Mouse (Mus musculus) NIH3T3 (cell line): ENCODE measurements around the gene Paxbp1.
"Not testable (repeated sequence)": the region's sequence is repeated elsewhere in the genome, so short reads cannot be mapped to it uniquely, and the experiment has no call there.

Experiments
- DNase-seq: peaks from one replicate; pipeline ENCODE4 v3.0.0-alpha.2; 2012; ENCODE audit warnings: low read depth

The Paxbp1 gene

DNA sequence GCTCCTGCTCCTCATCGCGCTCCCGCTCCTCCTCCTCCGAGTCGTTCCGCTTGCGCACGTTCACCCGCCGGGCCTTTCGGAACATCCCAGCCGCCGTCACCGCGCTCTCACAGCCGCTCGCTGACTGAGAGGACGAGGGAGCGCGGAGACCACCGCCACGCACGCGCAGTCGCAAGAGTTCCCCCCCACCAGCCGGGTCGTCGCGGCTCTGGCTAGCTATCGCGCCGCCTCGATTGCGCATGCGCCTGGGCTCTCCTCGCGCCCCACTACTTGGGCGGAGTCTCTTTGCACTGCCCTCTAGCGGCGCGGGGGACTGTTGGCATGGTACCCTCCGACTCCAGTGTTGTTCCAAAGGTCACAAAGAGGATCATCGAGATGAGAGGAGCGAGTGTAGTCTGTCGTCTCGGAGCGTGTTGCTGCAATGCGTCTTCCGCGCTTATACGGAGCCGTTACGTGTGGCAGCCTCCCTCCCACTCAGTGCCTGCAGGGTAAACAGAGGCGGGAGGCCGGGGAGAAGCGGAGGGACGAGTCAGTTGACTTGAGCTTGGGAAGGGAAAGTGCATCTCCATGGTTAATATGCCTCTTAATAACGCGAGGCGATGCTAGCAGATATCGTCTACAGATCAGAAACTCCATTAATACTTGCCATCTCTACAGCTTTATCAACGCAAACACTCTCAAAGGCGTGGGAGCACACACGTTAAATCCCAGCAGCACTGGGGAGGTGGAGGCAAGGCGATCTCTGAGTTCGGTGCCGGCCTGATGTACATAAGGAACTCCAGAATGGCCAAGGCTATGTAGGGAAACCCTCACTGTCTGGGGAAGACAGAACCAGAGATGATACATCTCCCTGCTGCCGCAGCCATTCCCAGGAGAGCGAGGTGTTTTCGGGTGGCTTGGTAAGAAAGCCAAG lies at the start of gene Paxbp1:
TSS of gene Paxbp1 (minus strand) at position 274 of the 913 bp plus-strand sequence.
- peak; percentile 98 for DNase-seq

DNA sequence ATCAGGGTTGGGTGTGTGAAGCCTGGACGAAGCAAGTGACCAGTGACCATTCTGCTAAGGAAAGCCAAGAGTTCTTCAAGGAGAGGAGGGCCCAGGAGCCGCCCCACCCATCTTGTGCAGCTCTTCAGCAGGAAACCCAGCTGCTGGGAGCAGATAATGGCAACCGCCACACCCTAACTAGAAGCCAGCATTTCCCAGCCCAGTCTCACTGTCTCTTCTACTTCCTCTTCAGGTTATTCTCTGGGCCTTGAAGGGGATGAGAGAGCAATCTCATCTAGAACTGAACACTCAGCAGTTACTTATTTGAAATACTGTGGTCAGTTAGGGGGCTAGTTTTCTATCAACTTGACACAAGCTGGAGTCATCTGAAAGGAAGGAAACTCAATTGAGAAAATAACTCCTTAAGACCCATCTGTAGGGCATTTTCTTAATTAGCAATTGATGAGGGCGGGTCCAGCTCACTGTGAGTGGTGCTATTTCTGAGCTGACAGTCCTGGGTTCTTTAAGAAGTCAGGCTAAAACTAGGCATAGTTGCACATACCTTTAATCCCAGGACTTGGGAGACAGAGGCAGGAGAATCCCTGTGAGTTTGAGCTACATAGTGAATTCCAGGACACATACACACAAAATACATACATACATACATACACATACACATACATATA lies 42.4 kb upstream of the Paxbp1 start:
- DNase-seq: no peak

DNA sequence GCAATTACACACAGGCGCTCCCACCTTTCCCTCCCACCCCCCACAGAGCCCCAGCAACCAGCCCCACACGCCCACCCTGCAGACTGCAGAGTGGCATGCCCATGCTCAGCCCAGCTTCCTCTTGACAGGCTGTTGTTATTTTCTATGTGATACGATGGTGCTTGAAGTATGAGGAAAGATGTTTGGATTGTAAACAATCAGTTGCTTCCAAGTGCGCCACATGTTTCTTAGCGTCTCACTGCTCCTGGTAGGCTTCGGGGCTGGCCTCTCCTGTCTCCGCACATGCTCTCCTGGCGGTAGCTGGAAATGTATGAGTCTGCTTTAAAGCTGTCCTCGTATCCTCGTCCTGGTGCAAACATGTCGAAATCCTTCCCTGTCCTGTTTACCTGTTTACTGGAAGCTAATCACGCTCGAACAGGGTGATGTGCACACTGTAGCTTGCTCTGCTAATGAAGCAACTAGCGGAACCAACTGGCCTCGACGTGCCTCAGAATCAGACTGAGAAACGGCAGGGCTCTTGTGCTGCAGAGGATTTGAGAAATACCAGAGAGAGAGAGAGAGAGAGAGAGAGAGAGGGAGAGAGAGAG lies 41.0 kb upstream of the Paxbp1 start:
- no peak for DNase-seq

DNA sequence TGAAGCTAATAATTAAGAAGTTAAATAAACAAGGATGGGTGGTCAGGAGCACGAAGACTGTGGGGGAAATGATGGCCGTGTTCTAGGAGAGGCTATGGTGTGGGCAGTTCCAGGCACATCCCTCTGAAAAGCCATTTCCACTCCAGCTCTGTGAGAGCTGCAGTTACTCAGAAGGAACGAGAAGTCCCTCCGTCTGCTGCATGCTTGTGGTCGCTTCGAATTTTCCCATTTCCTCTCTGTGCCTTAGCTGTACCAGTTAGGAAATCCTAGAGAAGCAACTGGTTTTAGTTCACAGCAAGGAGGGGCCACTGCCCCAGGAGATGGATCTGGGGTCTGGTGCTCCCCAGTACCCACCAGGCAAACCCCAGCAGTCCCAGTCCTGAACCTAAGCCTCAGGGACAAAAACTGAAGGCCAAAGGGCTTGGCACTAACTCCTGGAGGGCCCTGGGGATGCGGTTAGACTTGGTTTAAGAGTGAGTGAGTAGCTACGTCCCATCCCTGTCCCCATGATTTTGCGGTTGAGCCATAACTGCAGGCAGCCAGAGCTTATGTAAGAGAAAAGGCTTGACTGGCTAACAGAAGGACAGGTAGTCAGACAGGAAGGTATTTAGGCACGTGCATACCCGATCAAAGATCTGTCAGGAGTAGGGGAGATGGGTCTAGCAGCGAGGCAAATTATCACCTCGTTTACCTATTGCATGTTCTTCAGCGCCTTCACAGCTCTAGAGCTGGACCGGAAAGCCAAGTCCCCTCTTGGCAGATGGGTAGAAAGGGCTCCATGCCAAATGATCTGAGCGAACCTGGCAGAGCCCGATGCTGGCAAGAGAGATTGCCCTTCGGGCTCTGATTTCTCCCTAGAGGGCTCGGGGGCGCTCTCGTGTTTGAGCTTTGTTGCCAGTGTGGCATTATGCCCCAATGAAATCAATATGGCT lies 40.2 kb upstream of the Paxbp1 start:
- DNase-seq: no peak

DNA sequence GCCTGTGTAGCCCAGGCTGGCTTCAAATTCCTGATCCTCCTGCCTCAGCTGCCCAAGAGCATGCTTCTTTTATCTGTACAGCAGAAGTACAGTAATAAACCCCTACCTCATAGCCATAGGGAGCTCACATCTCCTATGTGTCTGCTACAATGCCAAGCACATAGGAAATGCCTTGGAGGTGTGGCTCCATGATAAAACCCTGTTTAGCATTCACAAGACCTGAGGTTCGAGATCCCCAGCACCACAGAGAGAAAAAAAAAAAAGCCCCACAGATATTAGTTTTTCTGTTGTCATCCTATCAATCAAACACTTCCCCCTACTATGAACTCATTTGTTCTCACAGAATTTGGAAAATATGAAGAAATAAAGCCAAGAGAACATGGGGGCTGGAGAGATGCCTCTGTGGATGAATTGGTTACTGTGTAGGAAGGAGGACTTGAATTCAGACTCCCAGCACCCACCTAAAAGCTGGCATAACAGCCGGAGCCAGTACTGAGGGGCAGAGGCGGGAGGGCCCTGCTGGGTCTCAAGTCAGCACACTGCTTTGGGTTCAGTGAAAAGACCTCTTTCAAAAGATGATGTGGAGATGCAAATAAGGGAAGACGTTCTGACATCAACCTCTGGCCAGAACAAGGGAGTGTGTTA lies 38.8 kb upstream of the Paxbp1 start:
- DNase-seq: no peak

DNA sequence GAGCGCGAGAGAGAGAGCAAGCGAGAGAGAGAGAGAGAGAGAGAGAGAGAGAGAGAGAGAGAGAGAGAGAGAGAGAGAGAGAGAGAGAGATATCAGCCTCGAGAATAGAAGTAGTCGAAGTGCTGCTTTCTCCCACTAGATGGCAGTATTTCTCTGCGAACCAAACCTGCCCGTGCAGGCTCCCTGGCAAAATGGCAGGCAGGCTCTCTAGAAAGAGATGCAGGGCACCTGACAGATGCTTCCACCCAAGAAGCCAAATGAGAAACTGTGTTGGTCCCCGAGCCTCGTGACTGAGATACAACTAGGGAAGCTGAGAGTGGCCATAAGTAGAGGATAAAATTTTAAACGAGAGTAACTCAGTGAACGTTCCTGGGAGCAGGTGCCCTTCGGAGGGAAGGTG lies 37.2 kb upstream of the Paxbp1 start:
- peak; percentile 80 for DNase-seq

DNA sequence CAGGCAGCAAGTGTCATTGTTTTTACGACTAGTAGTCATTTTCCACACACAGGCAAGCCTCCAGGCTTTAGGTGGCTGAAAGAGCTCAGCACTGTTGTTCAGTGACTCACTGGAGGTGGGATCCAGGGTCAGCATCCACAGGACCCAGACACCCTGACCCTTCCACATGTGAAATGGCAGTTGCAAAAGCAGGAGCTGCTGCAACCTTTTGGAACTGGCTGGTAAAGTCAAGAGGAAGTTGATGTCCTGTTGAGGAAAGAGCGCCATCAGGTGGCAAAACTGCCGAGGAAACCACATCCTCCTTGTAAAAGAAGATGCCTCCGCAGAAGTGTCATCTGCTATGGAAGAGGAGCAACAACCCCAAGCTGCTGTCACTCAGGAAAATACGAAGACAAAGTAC lies 31.8 kb upstream of the Paxbp1 start:
- peak; percentile 11 for DNase-seq

DNA sequence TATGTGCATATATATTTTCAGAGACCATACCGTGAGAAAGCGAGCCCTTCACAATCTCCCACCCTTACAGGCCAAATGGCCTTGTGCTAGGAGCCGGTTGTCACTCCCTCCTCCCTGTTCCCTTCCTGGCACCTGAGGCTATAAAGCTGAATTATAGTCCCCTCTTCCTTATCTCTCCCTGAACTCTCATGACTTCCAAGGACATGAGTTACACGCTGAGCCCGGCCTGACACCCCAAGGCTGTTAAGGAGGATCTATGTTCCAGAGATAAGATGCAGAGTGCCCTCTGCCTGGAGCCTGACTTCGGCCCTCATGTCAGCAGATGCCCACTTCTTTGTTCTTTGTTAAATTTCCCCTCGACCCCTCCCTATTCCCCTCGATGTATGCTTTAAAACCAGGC lies 31.1 kb upstream of the Paxbp1 start:
- not testable (repeated sequence) for DNase-seq

DNA sequence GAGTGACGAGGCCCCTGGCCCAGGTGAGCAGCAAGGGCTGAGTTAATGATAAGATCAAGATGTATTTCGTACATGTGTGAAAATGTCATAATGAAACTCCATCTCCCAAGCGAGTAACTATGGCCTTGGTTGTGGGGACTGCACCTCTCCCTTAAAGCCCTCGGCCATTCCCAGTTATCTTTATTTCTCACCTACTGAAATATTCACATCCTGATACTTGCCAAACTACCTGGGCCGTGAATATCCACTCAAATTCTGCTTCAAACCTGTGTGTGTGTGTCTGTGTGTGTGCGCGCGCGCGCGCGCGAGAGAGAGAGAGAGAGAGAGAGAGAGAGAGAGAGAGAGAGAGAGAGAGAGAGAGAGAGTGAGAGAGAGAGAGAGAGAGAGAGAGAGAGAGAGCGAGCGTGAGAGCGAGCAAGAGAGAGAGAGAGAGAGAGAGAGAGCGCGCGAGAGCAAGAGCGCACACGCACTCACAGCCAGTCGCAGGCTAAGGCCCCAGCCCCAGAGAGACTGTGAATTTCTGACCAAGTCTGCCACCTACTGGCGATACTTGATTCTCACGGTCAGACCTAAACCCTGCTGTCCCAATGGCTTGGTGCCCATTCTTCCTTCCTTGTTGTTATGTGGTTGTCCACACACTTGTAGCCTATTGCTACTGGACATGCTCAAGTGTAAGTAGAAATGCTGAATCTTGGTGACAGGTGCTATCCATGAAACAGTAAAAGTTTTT lies 29.0 kb upstream of the Paxbp1 start:
- DNase-seq: peak; percentile 92

DNA sequence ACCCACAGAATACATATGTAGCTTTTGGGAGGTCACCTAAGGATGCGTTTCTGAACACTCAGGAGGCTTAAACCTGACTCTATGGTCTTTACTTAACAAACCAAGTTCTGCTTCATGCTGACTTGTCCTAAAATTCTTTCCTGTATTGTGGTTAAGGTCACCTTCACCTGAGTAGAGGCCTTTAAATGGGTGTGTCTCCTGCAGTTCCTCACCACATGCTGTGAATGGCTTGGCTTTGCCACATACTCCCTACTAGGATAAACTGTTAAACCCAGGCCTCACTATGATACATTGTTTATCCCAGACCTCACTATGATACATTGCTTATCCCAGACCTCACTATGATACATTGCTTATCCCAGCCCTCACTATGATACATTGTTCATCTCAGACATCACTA lies 27.9 kb upstream of the Paxbp1 start:
- DNase-seq: no peak

DNA sequence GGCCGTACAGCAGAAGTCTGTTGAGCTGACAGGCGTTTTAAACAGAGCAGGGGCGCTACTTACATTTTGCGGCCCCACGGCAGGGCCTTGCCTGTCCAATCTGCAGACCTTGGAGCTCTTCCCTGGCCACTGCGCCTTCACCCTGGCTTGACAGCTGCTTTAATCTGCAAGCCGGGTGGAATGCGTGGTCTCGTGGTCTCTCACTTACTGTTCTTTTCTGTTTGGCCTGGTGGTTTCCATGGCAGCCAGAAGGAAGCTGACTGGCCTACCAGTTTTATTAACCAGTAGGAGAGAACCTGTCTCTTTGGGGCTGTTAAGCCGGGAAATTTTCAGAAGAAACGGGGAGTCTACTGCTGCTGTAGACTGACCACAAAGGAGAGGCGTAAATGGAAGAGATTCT lies 24.6 kb upstream of the Paxbp1 start:
- peak; percentile 5 for DNase-seq

DNA sequence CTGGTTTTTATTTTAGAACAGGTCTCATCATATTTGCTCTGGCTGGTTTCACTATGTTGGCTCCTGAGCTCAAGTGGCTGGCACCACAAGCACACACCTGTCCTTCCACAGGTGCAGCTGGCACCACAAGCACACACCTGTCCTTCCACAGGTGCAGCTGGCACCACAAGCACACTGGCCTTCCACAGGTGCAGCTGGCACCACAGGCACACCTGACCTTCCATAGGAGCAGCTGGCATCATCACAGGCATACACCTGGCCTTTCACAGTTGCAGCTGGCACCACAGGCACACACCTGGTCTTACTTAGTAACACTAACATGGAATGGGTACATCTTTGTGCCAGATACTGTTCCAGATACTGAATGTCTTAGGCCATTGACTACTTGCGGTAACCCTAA lies 22.8 kb upstream of the Paxbp1 start:
- no peak for DNase-seq

DNA sequence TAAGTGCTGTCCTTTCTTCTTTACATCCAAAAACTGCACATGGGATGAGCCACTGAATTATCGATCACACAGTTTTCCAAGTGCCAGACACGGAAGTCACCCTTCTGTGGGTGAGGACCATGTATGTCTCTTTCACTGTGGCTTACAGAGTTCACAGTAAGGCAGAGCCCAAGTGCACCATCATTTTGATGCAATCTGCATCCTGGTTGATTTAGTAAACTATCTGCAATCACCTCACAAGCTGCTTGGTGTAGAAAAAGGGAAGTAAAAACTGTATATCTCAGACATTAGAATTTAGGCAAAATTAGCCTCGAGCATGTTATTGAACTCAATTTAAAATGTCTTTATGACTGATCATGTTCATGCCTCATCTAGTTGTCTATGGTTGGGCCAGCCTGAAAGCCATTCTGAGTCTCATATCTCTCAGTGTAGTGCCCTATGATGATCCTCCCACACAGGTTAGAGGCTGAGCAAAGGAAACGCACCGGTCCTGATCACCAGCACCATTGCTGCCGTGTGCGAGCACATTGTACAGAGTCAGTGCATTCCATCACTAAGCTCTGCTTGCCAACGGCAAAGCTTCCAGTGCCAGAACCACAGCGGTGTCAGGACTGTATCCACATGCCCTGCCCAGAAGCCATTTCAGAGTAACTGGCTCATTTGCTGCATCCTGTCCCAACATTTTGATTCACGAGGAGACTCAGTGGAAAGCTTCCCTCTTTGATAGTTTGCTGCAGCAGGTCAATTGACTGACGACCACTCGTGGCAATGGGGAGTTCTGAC lies 20.4 kb upstream of the Paxbp1 start:
- no peak for DNase-seq

DNA sequence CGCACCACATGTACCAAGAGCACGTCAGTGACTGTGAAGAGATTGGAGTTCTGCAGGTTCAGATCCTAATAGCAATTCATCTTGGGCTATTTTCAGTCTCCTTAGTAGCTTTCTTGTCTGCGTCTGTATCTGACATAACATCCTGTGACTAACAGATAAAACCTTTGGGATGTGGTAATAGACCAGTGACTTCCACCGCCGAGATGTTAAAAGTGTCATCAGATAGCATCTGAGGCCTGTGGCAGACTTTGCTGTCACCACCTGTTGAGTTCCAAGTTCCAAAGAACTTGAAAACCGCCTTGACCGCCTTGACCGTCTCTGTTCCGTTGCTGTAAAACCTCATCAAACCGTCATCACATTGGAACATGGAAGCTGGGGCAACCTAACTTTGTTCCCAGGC lies 19.4 kb upstream of the Paxbp1 start:
- no peak for DNase-seq

DNA sequence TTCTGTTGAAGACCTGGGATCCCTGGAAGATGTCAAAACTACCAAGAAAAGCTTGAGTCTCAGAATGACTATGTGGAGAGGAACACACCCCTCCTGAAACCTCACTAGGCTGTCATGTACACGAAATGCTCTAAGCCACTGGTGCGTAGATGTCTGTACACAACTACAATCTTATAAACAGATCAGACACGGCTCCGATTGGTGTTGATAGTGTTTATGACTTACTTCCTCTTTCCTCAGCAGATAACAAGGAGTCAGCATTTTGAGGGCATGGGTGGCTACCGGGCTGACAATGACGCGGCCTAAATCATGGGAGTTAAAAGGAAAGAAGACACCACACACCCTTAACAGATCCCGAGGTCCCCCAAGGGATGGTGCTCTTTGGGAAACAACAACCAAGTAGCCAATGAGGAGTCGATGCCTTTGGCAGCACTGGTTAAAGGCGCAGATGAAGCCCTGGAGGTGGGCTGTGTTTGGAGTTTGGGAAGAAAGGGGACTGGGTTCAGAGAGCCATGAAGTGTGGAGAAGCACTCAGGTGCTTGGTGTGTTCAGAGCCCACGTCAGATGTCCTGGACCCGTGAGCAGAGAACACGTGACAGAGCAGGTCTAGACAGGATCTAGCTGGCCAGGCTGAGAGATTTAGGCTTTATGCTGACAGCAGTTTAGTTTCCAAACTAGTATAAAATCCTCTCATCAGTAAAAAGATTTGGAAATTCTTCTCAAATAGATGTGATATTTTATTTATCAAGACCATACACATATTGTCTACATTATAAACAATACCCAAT lies 17.4 kb upstream of the Paxbp1 start:
- DNase-seq: no peak

DNA sequence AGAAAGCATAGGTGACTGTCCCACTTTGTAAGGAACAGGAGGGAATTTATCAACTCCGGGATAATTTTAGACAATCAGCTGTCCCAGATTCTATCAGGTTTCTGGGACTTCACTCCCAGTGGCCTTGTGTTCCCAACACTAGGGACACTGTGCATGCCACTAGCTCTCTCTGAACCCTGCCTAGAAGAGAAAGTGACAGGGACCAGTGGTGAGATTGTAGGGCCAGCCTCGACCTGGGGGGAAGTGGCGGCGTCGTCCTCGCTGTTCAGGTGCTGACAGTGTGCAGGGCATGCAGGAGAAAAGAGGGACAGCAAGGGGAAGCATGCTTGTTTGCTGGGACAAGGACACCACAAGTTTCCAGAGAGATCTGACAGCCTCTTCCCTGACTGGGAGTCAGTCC lies 13.4 kb upstream of the Paxbp1 start:
- DNase-seq: no peak

DNA sequence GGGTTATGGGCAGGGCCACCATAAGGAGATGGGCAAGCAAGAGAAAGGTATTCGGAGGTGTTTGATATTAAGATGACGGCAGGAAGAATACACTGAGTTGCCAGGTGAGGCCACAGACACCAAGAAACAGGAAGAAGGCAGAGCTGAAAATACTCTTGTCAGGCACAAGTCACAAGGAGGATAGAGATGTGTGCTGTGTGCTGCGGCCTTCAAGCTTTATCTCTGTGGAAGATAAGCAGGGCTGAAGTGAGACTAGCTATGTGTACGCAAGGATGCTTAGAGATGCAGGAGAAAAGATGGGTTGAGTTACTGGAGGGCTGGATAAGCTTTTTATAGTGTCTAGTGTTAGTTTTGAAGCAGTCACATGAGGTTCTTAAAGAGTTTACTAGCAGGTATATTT lies 12.9 kb upstream of the Paxbp1 start:
- no peak for DNase-seq

DNA sequence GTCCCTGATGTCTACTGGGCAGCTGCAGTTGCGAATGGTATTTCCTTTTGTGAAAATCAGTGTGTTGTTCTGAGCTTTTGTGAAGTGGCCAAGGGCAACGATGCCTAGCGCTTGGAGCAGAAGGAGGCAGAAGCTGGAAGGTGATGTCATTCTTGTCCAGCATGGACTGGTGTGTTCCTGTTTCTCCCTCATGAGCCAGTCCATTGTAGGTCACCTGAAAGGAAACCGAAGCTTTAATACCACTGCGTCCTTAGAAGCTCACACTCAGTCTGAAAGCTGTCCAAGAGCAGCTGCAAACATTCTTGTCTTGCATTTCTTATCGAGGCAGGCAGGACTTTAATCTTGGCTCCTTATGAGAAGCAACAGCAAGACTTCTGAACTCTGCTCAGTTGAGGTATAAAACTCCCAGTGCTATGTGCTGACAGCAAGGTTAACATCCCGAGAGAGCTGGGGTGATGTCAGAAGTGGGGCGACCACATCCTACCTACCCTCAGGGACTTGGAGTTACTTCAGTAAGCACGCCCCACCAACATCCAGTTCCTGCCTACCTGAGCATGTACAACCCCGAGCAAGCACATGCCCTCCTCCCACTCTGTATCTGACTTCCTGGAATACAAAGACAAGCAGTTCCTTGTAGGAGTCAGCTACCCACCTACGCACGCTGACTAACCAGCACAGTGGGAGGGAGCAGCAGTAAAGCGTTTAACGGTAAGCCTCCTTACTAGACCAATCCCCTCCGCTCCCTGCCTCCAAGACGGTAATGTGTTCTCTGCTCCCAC lies 11.9 kb upstream of the Paxbp1 start:
- DNase-seq: no peak
